Mouse (Mus musculus) adrenal gland, postnatal 0 days (tissue): Measurements from ENCODE around the gene Tmem161b. TPM values are rescaled to one million over a fixed set of nuclear protein-coding genes. Genes with fewer than 3 reads are reported as not detected.

Experiments
- microRNA-seq: library from miRNA; unstranded; fragments of <30 nt; microRNA quantifications from one replicate; pipeline ENCODE4, GENCODE M21; 2016; ENCODE audit warnings: borderline replicate concordance; ENCODE audit not compliant: insufficient number of aligned reads
- polyA plus RNA-seq: library from polyadenylated mRNA; unstranded; fragments of >200 nt; fragmentation: Nextera tagmentation; extraction: Ambion mirVana; gene quantifications from 2 replicates; pipeline ENCODE4 v1.2.1, GENCODE M21; 2015

Tmem161b gene
- polyA plus RNA-seq = 14.1 and 15.9 TPM in 2 replicates

GRCm38 (mm10) chr13:84221820-84222681 is at the start of gene Tmem161b:
Gene Tmem161b, plus strand, starts transcription at chr13:84222296.

Small RNAs within 50 kb of the gene (microRNA-seq; reads per million reads assigned to microRNA genes)
- not detected for gene Gm24331
